Mouse (Mus musculus): ENCODE results near the gene Trim40.

DNA sequence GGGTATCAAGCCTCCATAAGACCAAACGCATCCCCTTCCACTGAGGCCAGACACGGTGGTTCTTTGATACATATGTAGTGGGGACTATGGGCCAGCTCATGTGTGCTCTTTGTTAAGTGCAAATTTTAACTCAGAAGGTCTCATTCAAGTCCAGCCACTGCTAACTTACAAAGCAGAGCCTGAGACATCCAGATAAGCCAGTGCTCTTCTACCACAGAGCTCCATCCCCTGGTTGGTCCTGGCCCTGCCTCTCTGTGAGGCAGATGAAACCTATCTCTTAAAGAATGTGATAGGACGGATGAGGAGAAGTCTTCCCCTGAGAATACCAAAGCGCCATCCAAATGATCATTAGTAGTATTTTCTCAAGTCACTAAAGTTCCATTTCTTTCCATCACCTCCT, 9.5 kb upstream of the Trim40 start:
- TF ChIP-seq GATA1 (IDR thresholded peaks at IDR 0.05; ENCODE audit: borderline replicate concordance, low read length) (no peak), FLI1 (IDR thresholded peaks at IDR 0.05; ENCODE audit: low read length) (no peak)
